Mouse (Mus musculus) hindbrain, embryonic 11.5 days (tissue): Measurements from ENCODE around the gene Cckbr. TPM values are rescaled to one million over a fixed set of nuclear protein-coding genes. Genes with fewer than 3 reads are reported as not detected.
"Not testable (repeated sequence)": the region's sequence is repeated elsewhere in the genome, so short reads cannot be mapped to it uniquely, and the experiment has no call there.

Source experiments
- ATAC-seq: fragments of 200-750 bp; cut with Nextera tagmentation; 2 replicates; pipeline ENCODE4 v1.8.0; 2017; ENCODE audit warnings: mild to moderate bottlenecking, moderate TSS enrichment, moderate library complexity; ENCODE audit not compliant: low FRiP score
- DNase-seq: peaks from one replicate; pipeline ENCODE4 v3.0.0-alpha.2; 2015; ENCODE audit warnings: low spot score
- H3K27ac ChIP-seq: fragments of 300-500 bp; sonication (generic); 2 replicates; pipeline ENCODE4 v1.5.1; 2014; ENCODE audit warnings: mild to moderate bottlenecking, low read depth, low read length
- H3K27me3 ChIP-seq: fragments of 300-500 bp; sonication (generic); 2 replicates; pipeline ENCODE4 v1.6.1; 2014; ENCODE audit warnings: mild to moderate bottlenecking, low read length, moderate library complexity, mixed read lengths; ENCODE audit not compliant: control insufficient read depth, insufficient read depth
- H3K36me3 ChIP-seq: fragments of 300-500 bp; sonication (generic); 2 replicates; pipeline ENCODE4 v1.6.1; 2014; ENCODE audit warnings: mild to moderate bottlenecking, low read length, moderate library complexity, mixed read lengths; ENCODE audit not compliant: control insufficient read depth, insufficient read depth
- H3K4me1 ChIP-seq: fragments of 300-500 bp; sonication (generic); replicated peaks from 2 replicates; pipeline ENCODE4 v1.6.1; 2014; ENCODE audit warnings: low read length, mixed read lengths; ENCODE audit not compliant: control insufficient read depth, insufficient read depth
- H3K4me2 ChIP-seq: fragments of 300-500 bp; sonication (generic); replicated peaks from 2 replicates; pipeline ENCODE4 v1.6.1; 2014; ENCODE audit warnings: mild to moderate bottlenecking, low read depth, low read length
- H3K4me3 ChIP-seq: fragments of 300-500 bp; sonication (generic); 2 replicates; pipeline ENCODE4 v1.5.1; 2014; ENCODE audit warnings: low read depth, low read length
- H3K9ac ChIP-seq: fragments of 300-500 bp; sonication (generic); 2 replicates; pipeline ENCODE4 v1.6.1; 2014; ENCODE audit warnings: low read depth, low read length
- H3K9me3 ChIP-seq: fragments of 300-500 bp; sonication (generic); 2 replicates; pipeline ENCODE4 v1.6.1; 2016; ENCODE audit warnings: low read length; ENCODE audit not compliant: control insufficient read depth
- WGBS: fragments of 180-500 bp; shearing (Covaris S2); extraction: QIAGEN DNeasy Blood & Tissue Kit; methylation state at CpG from one replicate; pipeline ENCODE4 v1.1.7; 2014; 5-methylcytosine and 5-hydroxymethylcytosine counted together
- polyA plus RNA-seq: library from polyadenylated mRNA; unstranded; fragments of >200 nt; fragmentation: Nextera tagmentation; extraction: Ambion mirVana; gene quantifications from 2 replicates; pipeline ENCODE4 v1.2.1, GENCODE M21; 2014

Cckbr gene
- polyA plus RNA-seq, 1 experiment from 2014 or later: 0.17 TPM

- peak within 1 kb of the TSS; percentile 82 for H3K4me3 ChIP-seq
These were observed 25.5 kb upstream of the Cckbr start, which contains the start of gene Fam160a2 for GRCm38 (mm10) chr7:105399935-105400624. TSS of gene Fam160a2 (minus strand) at chr7:105400054.

GRCm38 (mm10) chr7:105404268-105404667 lies 21.3 kb upstream of the Cckbr start, which contains the start of gene Cnga4:
TSS of gene Cnga4 (plus strand) at chr7:105404568.
- H3K4me2 ChIP-seq: no peak within 1 kb of the TSS
- no peak within 1 kb of the TSS for H3K27ac ChIP-seq
- H3K9me3 ChIP-seq: no peaks in the 10 kb centered on the region
- H3K9ac ChIP-seq: no peak within 1 kb of the TSS
- ATAC-seq (no peak), DNase-seq (no peak)
- H3K4me3 ChIP-seq: no peak within 1 kb of the TSS
- 0 out of 2 replicates have a peak, but pooled peaks cover 1% of the 10 kb centered on the region for H3K4me1 ChIP-seq
- no peaks in the 10 kb centered on the region for H3K27me3 ChIP-seq
- no peaks in the 10 kb centered on the region for H3K36me3 ChIP-seq
- 78% methylated on average over 5 of the region's 5 CpGs for WGBS

More at GRCm38 (mm10) chr7:105399935-105400624, 25.5 kb upstream of the Cckbr start, which contains the start of gene Fam160a2:
- Histone ChIP-seq H3K4me1 (0 out of 2 replicates have a peak, but pooled peaks cover 2% of the 10 kb centered on the region), H3K4me2 (peak within 1 kb of the TSS; percentile 76), H3K27ac (peak within 1 kb of the TSS; percentile 63; the same call in 1 of the 2 replicates), H3K27me3 (no peaks in the 10 kb centered on the region), H3K9ac (peak within 1 kb of the TSS; percentile 83), H3K9me3 (no peaks in the 10 kb centered on the region), H3K36me3 (no peaks in the 10 kb centered on the region)
- peak; percentile 100 for DNase-seq
- ATAC-seq: peak; percentile 99
- under 1% methylated on average over 51 of the region's 55 CpGs for WGBS

GRCm38 (mm10) chr7:105406322-105406721 lies 19.2 kb upstream of the Cckbr start:
- Histone ChIP-seq H3K4me2 (no peak overlapping the region), H3K36me3 (no peaks in the 10 kb centered on the region), H3K4me3 (no peak overlapping the region), H3K27ac (no peak overlapping the region), H3K4me1 (no peaks in the 10 kb centered on the region), H3K27me3 (no peaks in the 10 kb centered on the region), H3K9me3 (no peaks in the 10 kb centered on the region), H3K9ac (no peak overlapping the region)
- no peak for DNase-seq
- 68% methylated on average over 1 of the region's 1 CpGs for WGBS
- ATAC-seq: no peak

GRCm38 (mm10) chr7:105411874-105412632 lies 13.5 kb upstream of the Cckbr start:
- WGBS: 60% methylated on average over 8 of the region's 8 CpGs
- not testable (repeated sequence) for H3K9ac ChIP-seq, H3K4me1 ChIP-seq, H3K36me3 ChIP-seq, H3K27ac ChIP-seq, H3K27me3 ChIP-seq, H3K4me3 ChIP-seq, H3K9me3 ChIP-seq, H3K4me2 ChIP-seq
- DNase-seq (peak; percentile 89), ATAC-seq (peak; percentile 45)

GRCm38 (mm10) chr7:105414385-105414784 lies 11.1 kb upstream of the Cckbr start:
- 75% methylated on average over 6 of the region's 6 CpGs for WGBS
- H3K36me3 ChIP-seq: no peaks in the 10 kb centered on the region
- no peaks in the 10 kb centered on the region for H3K4me1 ChIP-seq
- no peak for ATAC-seq
- no peaks in the 10 kb centered on the region for H3K9me3 ChIP-seq
- no peak overlapping the region for H3K27ac ChIP-seq
- no peak overlapping the region for H3K9ac ChIP-seq
- no peak overlapping the region for H3K4me3 ChIP-seq
- no peak for DNase-seq
- no peak overlapping the region for H3K4me2 ChIP-seq
- H3K27me3 ChIP-seq: no peaks in the 10 kb centered on the region

- DNase-seq: no peak
- Histone ChIP-seq H3K36me3 (no peaks in the 10 kb centered on the region), H3K4me1 (no peaks in the 10 kb centered on the region), H3K27me3 (no peaks in the 10 kb centered on the region), H3K9ac (no peak overlapping the region), H3K9me3 (no peaks in the 10 kb centered on the region), H3K4me3 (no peak overlapping the region), H3K27ac (no peak overlapping the region), H3K4me2 (no peak overlapping the region)
- WGBS: 89% methylated on average over 7 of the region's 7 CpGs
- ATAC-seq: no peak
These were observed 9.0 kb upstream of the Cckbr start for GRCm38 (mm10) chr7:105416529-105416928.

GRCm38 (mm10) chr7:105418106-105418505 lies 7.4 kb upstream of the Cckbr start:
- no peak overlapping the region for H3K27ac ChIP-seq
- H3K36me3 ChIP-seq: no peaks in the 10 kb centered on the region
- H3K9ac ChIP-seq: no peak overlapping the region
- 88% methylated on average over 5 of the region's 5 CpGs for WGBS
- no peak overlapping the region for H3K4me3 ChIP-seq
- no peaks in the 10 kb centered on the region for H3K27me3 ChIP-seq
- DNase-seq: no peak
- ATAC-seq: no peak
- no peaks in the 10 kb centered on the region for H3K9me3 ChIP-seq
- H3K4me2 ChIP-seq: no peak overlapping the region
- H3K4me1 ChIP-seq: no peaks in the 10 kb centered on the region

GRCm38 (mm10) chr7:105420903-105421302 lies 4.6 kb upstream of the Cckbr start:
- no peak overlapping the region for H3K27ac ChIP-seq
- H3K4me3 ChIP-seq: no peak overlapping the region
- H3K9me3 ChIP-seq: no peaks in the 10 kb centered on the region
- no peaks in the 10 kb centered on the region for H3K36me3 ChIP-seq
- peaks cover 10% of the 10 kb centered on the region; the same call in 1 of the 2 replicates for H3K27me3 ChIP-seq
- ATAC-seq (no peak), DNase-seq (no peak)
- H3K4me1 ChIP-seq: no peaks in the 10 kb centered on the region
- H3K4me2 ChIP-seq: no peak overlapping the region
- 74% methylated on average over 2 of the region's 2 CpGs for WGBS
- H3K9ac ChIP-seq: no peak overlapping the region
